Mouse (Mus musculus) 3T3-L1 (cell line): ENCODE measurements around the gene Cyp2f2.

Source experiments
- DNase-seq: peaks from one replicate; pipeline ENCODE4 v3.0.0-alpha.2; 2015; ENCODE audit warnings: low read depth, low spot score

The Cyp2f2 gene

DNA sequence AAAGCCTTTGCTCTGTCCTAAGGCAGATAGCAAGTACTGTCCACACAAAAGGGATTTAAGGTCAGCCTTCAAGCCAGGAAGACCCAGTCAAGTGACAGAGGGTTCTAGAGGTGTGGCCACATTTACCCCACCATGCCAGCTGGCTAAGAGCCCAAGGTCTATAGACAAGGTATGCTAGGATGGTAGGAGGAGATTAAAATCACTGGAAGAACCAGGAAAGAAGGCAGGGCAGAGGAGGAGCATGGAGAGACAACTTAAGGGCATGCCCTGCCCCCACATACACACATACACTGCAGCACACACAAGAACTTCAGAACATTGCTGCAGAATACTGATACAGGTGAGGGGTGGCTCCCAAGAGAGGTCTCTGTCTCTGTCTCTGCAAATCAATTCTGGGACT, at the start of gene Cyp2f2:
TSS of gene Cyp2f2 (plus strand) at position 234 of the 400 bp plus-strand sequence.
- DNase-seq = no peak

DNA sequence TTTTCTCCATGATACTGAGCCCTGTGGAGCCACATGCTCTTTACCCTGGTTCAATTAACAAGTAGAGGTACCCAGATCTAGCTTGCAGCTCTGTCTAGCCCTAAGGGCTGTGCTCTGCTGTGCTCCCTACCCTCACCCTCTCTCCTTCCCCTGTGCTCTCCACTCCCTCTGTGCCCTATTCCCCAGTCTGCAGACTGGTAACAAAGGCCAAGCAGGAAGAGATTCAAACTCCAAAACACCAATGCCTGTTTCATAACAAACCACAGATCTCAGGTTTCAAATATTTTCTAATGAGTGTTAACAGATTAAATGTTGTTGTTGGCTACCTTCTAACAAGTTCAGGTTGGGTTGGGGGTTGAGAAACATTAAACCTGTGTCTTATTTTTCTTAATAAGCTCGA, 41.1 kb upstream of the Cyp2f2 start:
- no peak for DNase-seq

DNA sequence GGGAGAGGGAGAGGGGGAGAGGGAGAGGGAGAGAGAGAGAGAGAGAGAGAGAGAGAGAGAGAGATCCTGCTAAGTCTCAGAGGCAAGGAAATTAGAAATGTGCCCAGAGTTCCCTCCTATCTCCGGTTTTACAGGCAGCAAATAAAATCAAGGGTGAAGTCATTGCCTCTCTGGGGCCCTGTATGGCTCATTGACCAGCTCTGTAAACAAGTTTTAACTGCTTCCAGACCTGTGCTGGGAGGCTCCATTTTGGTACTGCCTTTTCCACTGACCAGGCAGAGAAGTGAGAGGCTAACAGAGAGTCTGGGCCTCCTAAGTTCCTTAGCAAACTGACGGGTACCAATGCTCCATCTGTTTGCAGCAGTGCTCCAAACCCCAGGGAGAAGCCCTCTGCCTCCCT, 38.1 kb upstream of the Cyp2f2 start:
- no peak for DNase-seq

DNA sequence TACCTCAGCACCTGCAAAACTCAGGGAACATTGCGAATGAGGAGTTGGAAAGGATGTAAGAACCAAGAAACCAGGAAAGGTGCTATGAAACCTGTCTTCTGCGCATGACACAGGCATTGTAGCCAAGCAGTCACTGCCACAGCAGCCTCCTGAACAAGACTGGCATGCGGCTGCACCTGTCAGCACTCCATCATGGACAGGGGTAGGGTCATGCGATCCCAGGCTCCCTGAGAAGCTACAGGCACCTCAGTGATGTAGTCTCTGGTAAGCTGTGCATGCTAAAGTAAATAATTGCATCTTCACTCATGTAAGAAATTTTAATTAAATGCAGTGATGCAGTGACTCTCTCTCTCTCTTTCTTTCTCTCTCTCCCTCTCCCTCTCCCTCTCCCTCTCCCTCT, 28.7 kb upstream of the Cyp2f2 start:
- no peak for DNase-seq

DNA sequence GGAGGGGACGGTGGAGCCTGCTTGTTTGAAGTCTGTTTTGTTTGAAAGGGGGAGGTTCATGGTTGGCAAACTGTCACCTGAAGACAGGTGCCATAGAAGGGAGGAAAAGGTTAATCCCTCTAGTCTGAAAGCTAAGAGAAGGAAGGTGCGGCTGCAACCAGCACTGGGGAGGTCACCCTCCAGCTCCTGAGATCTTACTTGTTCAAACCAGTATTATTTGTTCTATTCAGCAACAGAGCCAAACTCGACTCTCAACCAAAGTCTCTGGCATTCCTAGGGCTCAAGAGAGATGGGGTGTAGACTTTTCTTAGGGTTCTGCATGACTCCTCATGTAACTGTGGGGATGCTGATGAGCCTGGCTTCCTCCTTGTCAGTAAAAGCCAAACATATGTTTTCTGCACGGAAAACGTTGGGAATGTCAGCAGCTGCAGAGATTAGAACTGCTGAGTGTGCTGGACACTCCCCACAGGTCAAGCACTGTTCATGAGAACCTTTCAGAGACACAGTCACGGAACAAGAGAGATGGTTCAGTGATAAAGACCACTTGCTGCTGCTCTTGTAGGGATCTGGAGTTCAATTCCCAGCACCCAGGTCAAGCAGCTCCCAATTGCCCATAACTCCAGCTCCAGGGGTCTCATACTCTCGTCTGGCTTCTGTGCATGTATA, 27.5 kb upstream of the Cyp2f2 start:
- no peak for DNase-seq

DNA sequence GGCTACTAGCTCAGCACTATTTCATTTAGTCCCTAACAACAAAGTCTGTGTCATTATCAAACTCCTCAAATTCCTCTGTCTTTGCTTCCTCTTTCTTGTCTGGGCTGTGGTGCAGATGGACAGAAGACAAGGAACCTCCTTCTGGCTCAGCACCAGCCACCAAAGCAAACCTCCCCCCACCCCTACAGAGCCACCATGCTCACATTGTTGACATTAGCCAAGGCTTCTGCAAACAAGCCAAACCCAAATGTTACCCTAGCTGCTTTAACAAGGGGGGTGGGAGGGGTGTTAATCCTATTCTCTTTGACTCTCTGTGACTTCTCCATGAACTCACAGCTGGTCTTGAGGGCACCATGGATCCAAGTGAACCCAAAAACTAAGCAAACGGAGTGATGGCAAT, 26.8 kb upstream of the Cyp2f2 start:
- no peak for DNase-seq

DNA sequence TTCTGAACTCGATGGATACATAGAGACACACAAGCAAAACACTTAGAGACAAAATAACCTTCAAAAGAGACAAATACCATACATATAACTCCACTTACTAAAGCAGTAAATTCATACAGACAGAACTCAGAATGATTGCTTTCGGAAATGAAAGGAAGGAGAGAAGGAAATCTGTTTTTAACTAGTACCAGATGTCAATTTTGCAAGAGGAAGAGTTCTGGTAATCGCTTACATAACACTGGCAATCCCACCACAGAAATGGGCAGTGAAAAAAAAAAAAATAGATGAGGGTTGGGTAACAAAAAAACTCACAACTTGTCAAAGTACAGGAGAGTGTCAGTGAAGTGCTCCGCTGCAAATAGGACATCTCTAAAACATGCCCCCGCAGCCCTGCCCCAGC, 14.8 kb upstream of the Cyp2f2 start:
- DNase-seq = peak; percentile 60

DNA sequence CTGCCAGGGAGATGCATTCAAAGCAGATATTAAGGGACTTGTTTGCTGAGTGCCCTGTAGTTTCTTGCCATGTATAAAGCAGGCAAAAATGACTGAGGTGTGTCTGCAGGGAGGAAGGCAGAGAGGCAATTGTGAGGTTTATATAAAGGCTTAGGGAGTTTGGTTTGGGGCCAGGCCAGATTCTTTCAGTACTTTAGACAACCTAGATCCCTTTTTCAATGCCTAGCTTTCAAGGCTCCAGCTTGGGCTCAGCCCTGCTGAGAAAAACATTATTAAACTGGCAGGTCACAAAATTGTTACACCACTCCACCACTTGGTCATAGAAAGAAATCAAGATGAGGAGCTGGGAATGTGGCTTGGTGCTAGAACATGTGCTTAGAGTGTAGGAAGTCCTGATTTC, 9.4 kb upstream of the Cyp2f2 start:
- DNase-seq = no peak

DNA sequence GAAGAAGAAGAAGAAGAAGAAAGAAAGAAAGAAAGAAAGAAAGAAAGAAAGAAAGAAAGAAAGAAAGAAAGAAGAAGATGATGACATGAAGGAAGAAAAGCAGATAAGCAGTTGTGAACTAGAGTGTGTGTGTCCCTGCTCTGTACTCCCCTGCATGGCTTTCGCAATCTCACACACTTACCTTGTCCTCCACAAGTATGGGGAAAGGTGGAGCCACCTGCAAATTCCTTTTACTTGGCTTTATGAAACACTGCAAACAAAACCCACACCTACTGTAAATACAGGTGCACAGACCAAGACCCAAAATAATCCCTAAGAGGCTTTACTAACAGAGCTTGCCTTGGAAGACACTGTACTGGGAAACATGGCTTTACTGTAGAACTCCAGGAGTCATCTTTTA, 8.7 kb upstream of the Cyp2f2 start:
- no peak for DNase-seq

DNA sequence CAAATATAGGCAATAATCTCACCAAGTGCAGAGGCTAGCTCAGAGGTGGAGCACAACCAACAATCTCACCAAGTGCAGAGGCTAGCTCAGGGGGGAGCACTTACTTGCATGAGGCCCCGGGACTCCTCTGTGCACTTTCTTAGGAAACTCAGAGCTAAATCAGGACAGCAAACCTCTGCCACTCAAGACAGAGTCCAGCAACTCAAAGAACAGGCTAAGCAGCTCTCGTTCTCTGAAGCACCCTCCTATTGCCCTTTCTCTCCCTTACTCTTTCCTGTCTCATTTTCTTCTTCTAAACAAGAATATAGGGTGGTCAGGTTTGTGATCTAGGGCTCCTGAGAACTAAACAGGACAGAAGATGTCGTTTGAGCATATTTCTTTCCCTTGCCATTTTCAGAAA, 7.7 kb upstream of the Cyp2f2 start:
- no peak for DNase-seq

DNA sequence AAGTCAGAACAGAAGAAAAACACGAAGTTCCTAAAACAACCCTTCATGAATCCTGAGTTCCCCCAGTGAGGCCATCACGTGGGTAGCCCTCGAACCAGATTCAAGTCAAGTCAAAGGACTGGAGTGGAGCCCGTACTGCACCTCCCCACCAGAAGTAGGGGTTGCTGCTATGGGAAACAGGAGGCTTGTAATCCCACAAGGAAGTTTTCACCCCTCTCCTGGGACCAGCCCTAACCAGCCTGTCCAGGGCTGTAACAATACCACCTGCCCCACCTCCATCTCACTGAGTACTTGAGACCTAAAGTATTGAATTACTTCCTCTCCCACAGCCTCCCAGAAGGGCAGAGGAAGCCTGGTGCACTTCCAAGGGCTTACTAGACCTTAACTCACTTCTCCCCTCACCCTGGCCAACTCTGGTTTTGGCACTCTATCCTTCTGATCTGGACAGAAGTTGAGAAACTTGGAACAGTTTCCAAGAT, 1.6 kb upstream of the Cyp2f2 start:
- DNase-seq = peak; percentile 4

DNA sequence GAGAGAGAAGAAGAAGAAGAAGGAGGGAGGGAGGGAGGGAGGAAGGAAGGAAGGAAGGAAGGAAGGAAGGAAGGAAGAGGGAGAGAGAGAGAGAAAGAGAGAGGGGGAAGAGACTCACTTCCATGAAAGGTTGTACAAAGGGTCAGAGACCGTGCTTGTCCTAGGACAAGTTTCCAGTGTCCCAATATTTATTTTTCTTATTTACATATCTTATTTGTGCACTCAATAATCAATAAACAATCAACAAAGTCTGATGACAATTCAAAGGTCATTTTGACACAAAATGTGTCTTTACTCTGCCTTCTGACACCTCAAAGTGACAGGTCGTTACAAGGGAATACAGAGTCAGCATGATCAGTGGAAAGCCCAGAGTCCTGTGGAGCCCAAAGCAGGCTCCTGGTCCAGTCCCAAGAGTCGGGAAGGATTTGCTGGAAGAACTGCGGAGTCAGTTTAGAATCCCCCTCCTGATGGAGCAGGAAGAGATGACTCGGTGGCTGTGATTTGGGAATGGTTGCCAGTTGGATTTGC, 4.7 kb downstream of the Cyp2f2 start:
- no peak for DNase-seq

DNA sequence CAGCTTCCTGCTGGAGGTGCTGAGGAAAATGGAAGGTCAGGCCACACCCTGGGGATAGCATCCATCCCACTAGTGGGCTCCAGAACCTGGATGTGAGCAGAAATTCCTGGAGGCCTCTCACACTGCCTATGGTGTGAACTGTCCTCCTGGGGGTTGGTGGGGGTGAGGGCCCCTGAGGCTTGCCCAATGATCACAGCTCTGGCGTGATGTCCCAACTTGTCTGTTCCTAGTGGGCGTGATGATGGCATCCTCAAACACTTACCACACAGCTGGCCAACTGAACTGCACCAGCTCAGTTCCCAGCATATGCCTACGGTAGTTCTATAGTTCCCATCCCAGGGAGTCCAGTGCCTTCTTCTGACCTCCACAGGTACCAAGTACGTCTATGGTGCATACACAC, 5.3 kb downstream of the Cyp2f2 start:
- no peak for DNase-seq

DNA sequence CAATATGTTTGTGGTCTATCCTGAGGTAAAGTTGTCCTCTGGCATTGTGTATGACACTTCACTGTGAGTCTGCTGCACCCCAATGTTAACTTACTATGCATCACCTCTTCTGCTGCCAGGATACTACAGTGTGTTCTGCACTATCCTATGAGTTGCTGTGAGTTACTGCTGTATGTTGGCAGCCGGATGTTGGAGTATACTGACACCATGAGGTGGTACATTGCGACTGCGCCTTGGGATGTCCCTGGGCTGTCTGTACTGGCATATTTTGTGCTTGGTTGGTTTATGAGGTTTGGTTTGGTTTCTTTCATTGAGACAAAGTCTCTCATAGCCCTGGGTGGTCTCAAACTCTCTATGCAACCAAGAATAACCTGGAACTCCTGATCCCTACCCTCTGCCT, 8.5 kb downstream of the Cyp2f2 start:
- peak; percentile 40 for DNase-seq

DNA sequence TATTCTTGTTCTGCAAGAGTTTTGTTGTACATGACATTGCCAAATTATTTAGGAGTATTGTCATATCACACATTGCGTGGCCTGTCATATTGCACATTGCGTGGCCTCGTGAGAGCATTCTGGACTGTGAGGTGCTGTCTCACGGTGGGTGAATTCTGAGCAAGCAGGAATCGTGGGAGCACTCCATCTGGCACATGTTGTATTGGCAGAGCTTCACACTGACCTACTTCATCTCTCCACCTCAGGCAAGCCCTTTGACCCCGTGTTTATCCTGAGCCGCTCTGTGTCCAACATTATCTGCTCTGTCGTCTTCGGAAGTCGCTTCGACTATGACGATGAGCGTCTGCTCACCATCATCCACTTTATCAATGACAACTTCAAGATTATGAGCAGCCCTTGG, 9.2 kb downstream of the Cyp2f2 start:
- no peak for DNase-seq

DNA sequence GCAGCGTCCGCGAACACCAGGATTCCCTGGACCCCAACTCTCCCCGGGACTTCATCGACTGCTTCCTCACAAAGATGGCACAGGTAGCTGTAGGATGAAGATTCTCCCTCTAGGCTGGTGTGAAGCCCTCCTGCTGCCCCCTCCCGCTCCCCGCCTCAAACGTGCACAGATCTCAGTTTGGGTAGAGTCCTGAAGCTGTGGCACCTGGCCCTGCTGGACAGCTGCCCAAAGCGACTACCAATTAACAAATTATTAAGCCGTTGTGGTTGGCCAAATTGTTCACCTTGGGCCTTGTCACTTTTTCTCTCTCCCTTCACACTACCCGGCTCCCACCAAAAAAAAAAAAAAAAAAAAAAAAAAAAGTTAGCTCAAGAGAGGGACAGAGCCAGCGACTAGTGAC, 10.1 kb downstream of the Cyp2f2 start:
- no peak for DNase-seq

DNA sequence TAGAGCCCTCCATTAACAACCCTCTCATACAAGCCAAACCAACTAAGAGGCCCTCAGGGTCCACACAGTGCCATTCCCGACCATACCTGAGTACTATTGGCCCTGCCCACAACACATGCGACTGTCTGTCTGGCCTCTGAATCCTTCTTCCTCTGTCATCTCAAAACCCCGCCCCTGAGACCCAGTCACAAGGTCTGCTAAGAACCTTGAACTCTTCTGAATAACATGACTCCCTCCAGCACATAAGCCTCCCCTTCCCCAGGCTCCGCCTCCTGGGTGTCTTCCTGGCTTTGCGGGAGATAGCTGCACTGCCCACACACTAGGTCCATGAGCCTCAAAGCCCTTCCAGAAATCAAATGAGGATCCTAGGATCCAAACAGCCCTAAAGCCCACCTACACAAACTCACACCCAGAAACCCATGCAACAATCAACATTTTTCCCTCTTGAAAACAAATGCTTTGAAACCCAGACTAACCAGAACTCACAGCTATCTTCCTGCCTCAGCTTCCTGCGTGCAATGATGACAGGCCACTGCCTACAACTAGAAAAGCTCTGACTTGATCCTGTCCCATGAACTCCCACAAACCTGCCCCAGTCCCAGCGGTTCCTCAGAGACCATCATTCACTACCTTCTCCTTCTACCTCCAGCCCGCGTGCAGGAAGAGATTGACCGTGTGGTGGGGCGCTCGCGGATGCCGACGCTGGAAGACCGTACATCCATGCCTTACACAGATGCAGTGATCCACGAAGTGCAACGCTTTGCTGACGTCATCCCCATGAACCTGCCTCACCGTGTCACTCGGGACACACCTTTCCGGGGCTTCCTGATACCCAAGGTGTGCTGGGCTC, 11.0 kb downstream of the Cyp2f2 start:
- no peak for DNase-seq

DNA sequence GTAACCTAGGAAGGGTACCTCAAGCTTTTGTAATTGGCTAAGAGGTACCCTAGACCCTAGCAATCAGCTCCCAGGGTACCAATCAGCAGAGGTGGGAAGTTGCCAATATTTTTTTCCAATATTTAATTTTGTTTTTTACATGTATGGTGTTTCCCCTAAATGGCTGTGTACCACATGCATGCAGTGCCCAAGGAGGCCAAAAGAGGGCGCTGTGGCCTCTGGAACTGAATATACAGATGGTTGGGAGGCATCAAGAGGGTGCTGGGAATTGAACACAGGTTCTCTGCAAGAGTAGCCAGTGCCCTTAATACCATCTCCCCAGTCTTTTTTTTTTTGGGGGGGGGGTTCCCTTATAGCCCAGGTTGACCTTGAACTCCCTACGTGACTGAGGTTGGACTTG, 11.7 kb downstream of the Cyp2f2 start:
- DNase-seq = no peak

DNA sequence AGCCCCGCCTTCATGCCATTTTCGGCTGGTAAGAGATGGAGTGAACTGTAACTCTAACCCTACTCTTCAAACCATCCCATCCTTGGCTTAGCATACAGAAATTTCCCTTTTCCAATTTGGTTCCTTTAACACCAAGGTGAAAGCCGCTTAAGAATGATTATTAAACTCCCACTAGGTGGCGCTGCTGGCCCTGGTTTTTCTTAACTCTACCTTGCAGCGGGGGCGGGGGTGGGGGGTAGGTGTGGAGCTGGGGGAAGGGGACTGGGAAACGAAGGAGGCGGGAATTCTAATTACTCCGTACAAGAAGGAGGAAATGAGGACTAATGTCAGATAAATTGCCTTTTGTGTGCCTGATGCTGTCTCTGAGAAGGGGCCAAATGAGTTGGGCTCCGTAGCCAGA, 12.9 kb downstream of the Cyp2f2 start:
- DNase-seq = peak; percentile 49

DNA sequence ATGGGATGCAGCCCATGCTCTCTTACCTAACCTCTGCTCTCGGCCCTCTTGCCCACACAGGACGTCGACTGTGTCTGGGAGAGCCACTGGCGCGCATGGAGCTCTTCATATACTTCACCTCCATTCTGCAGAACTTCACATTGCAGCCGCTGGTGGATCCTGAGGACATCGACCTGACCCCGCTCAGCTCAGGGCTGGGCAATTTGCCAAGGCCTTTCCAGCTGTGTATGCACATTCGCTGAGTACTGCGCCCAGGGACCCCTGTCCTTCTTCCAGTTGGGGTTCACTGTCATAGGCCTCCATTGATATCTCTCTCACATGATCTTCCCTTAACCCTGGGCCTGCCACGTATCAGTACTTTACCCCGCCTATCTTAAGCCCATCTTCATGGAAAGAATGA, 13.4 kb downstream of the Cyp2f2 start:
- DNase-seq = no peak

DNA sequence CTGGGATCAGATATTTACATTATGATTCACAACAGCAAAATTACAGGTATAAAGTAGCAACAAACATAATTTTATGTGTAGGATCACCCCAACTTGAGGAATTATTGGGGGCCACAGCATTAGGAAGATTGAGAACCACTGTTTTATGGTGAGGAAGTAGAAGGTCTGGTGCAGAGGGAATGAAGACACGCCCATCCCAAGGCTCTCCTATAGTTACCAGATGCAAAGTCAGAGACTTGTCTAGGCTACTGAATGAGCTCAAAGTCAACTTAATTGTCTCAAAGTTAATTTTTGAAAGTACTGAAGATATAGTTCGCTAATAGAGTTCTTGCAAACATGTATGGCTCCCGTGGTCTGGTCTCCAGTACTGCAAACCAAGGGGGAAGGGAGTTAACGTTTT, 14.0 kb downstream of the Cyp2f2 start:
- DNase-seq = no peak

DNA sequence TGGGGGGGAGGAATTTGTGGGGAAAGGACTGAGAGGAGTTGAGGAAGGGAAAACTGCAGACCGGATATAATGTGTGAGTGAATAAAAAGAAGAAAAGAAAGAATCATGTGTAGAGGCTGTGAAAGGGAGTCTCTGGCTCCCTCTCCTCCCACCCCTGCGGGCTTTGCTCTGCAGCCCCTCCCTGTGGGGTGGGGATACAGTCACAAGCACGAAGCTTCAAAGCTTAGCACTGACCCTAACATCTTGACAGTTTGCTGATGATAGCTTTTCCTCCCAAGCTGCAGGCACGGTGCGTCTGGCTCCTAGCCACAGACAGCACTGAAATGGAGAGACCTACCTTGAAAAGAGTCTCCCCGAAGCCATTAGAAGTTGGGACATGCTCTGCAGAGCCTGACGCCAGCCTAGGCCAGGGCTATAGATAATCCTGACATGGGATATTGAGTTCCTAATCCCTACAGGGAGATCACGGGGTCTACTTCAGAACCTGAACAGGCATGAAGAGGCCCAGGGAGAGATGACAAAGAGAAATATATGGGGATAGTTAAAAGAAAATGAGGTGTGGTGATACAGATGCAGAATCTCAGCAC, 16.8 kb downstream of the Cyp2f2 start:
- no peak for DNase-seq
